Comparison of ENCODE assay signal across 10 mouse cellular contexts in the genomic region with DNA sequence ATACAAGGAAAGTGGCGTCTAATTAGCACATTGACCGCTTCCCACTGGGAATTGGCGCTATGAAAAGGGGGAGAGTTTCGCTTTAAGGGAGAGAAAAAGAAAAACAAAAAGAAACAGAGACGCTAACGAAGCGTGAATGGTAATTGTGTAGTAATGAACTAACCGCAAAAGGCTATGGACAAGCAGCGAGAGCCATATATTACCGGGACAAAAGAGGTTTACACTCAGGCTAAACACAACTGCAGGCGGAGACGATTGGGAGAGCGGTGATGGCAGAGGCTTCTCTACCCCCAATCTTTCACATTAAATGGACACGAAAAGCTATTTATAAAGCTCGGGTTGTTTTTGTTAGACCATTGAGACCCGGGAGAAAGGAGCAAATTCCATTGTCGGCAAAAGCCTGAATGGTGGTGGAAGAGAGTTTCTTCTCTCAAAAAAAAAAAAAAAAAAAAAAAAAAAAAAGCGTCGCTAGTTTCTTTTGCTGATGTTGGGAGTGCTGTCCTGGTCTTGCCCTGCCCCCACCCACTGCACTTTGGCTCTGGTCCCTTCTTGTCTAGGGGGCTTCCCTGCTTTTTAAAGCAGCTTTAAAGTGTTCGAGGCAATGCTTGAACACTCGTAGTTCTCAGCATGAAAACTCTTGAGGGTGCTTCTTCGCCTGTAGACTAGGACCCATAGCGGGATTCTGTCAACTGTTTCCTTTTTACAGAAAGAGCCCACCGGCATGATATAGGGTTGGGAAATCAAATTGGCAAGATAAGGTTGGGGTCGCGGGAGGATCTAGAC. TPM values are rescaled to one million over a fixed set of nuclear protein-coding genes. Genes with fewer than 3 reads are reported as not detected.
A peak's percentile ranks its signal among the peaks of the same experiment; 100 is the strongest.
DNase-seq lines count a peak whose midpoint lies in the region; ATAC-seq and TF ChIP-seq lines count a peak whose summit lies in the region.
"Had no signal": no experiment of that assay in that cellular context is flagged by ENCODE, and none has a peak within 500 bp of the region (broad histone marks: within the 10 kb centered on the region; RNA-seq: fewer than 3 reads in every experiment).

No protein-coding gene starts in this region.

- no peak for ATAC-seq in liver, embryonic 11.5 days (replicated peaks; ENCODE audit: low FRiP score)
- no peak for ATAC-seq in limb, embryonic 13.5 days (ENCODE audit: low FRiP score, low read depth)

- TF ChIP-seq POLR2A in embryonic fibroblast, embryonic 13.5 days (IDR thresholded peaks at IDR 0.05; ENCODE audit: low read depth, low read length): no peak

- H3K27me3 ChIP-seq in liver, embryonic 11.5 days (replicated peaks; ENCODE audit: control insufficient read depth, insufficient read depth, low read length): peaks cover 95% of the 10 kb centered on the region
- peaks cover 97% of the 10 kb centered on the region for H3K27me3 ChIP-seq in limb, embryonic 13.5 days

- no peaks in the 10 kb centered on the region for H3K9me3 ChIP-seq in liver, embryonic 11.5 days (ENCODE audit: control insufficient read depth, low read length)
- H3K9me3 ChIP-seq in limb, embryonic 13.5 days: no peaks in the 10 kb centered on the region

- no peaks in the 10 kb centered on the region for H3K36me3 ChIP-seq in liver, embryonic 11.5 days (ENCODE audit: control insufficient read depth, insufficient read depth, low read length)
- no peaks in the 10 kb centered on the region for H3K36me3 ChIP-seq in limb, embryonic 13.5 days

- H3K4me1 ChIP-seq in liver, embryonic 11.5 days (replicated peaks; ENCODE audit: control insufficient read depth, insufficient read depth, low read length): peaks cover 4% of the 10 kb centered on the region; the same call in 1 of the 2 replicates
- H3K4me1 ChIP-seq in embryonic fibroblast, embryonic 13.5 days (ENCODE audit: control insufficient read depth, insufficient read depth, low read length): no peaks in the 10 kb centered on the region; the same call in 1 of the 2 replicates
- H3K4me1 ChIP-seq in limb, embryonic 13.5 days: peaks cover 46% of the 10 kb centered on the region

- H3K9ac ChIP-seq in liver, embryonic 11.5 days (ENCODE audit: low read depth, low read length): no peak overlapping the region
- no peak overlapping the region for H3K9ac ChIP-seq in limb, embryonic 13.5 days

- TF ChIP-seq CTCF in embryonic fibroblast, embryonic 13.5 days (IDR thresholded peaks at IDR 0.05; ENCODE audit: borderline replicate concordance, insufficient read depth, low read length): no peak

- H3K27ac ChIP-seq in liver, embryonic 11.5 days (ENCODE audit: low read depth, low read length): no peak overlapping the region
- H3K27ac ChIP-seq in embryonic fibroblast, embryonic 13.5 days (ENCODE audit: insufficient read depth, low read length): no peak overlapping the region
- no peak overlapping the region for H3K27ac ChIP-seq in limb, embryonic 13.5 days

- no peak for DNase-seq in liver, embryonic 11.5 days (ENCODE audit: low spot score)
- DNase-seq in liver (no peak), adipocyte (ENCODE audit: low spot score) (no peak)
- peak; percentile 66 for DNase-seq in retina, embryonic 14.5 days (ENCODE audit: low spot score)
- DNase-seq in left cerebral cortex, postnatal 4 days: no peak
- DNase-seq in kidney, adult 8-10 months: no peak

- under 1% methylated on average over 26 of the region's 26 CpGs for WGBS in liver, embryonic 11.5 days
- WGBS in limb, embryonic 13.5 days: under 1% methylated on average over 26 of the region's 26 CpGs

- intact Hi-C loops in left cerebral cortex, postnatal 4 days (cut with DNase I): loop anchor here (5.0 kb wide), 1 partner anchor 43 kb away; no protein-coding TSS in a partner anchor

- peak overlapping the region; percentile 68 for H3K4me2 ChIP-seq in liver, embryonic 11.5 days
- peak overlapping the region; percentile 66 for H3K4me2 ChIP-seq in limb, embryonic 13.5 days (replicated peaks)

- H3K4me3 ChIP-seq in liver, embryonic 11.5 days (ENCODE audit: low read depth, low read length): peak overlapping the region; percentile 38; the same call in 1 of the 2 replicates
- H3K4me3 ChIP-seq in embryonic fibroblast, embryonic 13.5 days (ENCODE audit: insufficient read depth, low read length): peak overlapping the region; percentile 42
- peak overlapping the region; percentile 40 for H3K4me3 ChIP-seq in limb, embryonic 13.5 days

RNA-seq across cellular contexts. Expression of a gene that starts 2.2 kb away (rescaled TPM):
- polyA plus RNA-seq in liver, embryonic 11.5 days (2014; fragmentation: Nextera tagmentation; extraction: Ambion mirVana): 0.08 TPM in 1 of 2 replicates, not detected in the other
- polyA plus RNA-seq in embryonic fibroblast, embryonic 13.5 days (2011; ENCODE audit: insufficient read length, low read depth, missing spikeins): not detected in 2 replicates
- polyA plus RNA-seq in limb, embryonic 13.5 days (2015; fragmentation: Nextera tagmentation; extraction: Ambion mirVana): 1.9 and 2.4 TPM in 2 replicates
- total RNA-seq in left cerebral cortex, postnatal 4 days (2021): not detected
- polyA plus RNA-seq: gonadal fat pad, adult 2 months; testis, adult 2 months had no signal
